Mouse (Mus musculus) right cerebral cortex, postnatal 14 days (tissue): Measurements from ENCODE around the gene Cacfd1.
A peak's percentile ranks its signal among the peaks of the same experiment; 100 is the strongest.

Experiments
- DNase-seq: peaks from one replicate; pipeline ENCODE4 v3.0.0; 2022

Cacfd1 gene

DNA sequence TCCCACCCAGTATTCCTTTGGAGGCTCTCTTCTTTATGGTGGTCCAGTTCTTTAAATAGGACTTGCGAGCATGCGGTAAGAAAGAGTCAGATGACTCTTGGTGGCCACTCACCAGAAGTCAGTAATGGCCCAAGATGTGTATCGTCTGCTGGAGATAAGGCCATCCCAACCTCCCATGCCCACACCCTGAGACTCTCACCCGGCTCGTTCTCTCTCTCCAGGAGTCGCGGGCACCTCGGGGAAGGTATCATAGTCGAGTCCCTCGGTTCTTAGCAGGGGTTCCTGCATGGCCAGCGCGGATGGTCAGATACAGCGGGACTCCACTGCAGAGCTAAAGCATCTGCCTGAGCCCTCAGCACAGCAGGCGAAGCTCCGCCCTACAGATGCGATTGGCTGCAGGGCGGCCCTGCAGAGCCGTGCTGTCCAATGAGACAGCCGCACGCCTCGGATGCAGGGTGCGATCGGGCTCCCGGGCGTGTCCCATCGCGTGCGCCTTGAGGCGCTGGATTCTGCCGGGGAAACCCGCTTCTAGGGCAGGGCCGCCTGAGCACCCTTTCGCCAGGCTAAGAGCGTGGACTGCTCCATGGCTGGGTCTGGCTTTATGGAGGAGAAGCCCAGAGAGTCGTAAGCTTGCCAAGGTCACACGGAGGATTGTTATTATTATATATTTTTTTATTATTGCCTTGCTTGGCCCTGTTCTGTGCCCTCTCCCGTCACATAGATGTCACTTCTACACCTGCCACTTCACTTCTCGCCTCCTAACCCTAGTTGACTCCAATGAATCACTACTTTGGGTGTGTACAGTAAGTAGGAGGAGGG, 18.1 kb downstream of the Cacfd1 start, which contains the start of gene Slc2a6:
Slc2a6 (minus strand) TSS at position 381 of the 819 bp plus-strand sequence.
- peak; percentile 91 for DNase-seq

DNA sequence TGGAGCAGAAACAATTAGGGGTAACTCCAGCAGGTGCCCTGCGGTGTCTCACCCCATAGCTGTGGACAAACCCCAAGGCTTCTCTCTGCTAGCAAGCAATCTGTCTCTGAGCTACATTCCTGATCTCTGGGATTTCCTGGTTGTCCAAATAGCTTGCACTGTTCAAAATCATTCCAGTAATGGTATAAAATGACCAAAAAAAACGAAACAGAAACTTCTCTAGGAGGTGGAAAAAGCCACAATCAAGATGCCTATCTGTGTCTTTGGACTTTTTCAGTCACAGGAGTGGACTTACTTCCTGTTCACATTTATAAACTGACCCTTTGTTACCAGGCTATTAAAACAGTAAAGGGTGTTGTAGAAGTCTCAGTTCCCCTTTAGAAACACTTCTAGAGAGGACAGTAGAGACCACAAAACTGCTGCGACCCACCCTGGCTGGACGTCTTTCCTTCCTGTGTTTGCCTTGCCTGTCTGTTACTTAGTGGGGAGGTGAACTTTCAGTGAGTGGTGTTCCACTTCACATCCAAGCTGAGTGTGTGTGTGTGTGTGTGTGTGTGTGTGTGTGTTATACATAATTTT, 18.8 kb downstream of the Cacfd1 start:
- no peak for DNase-seq

DNA sequence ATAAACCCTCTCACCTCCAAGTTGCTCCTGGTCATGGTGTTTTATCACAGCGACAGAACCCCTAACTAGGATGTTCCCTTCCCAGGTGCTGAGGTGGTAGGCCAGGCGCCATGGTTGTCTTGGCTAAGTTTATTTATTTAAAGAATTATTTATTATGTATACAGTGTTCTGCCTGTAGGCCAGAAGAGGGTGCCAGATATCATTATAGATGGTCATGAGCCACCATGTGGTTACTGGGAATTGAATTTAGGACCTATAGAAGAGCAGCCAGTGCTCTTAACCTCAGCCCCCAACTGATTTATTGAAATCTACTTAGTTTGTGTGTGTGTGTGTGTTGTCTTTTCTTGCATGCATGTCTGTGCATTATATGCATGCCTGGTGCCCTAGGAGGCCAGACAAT, 22.6 kb downstream of the Cacfd1 start:
- no peak for DNase-seq

DNA sequence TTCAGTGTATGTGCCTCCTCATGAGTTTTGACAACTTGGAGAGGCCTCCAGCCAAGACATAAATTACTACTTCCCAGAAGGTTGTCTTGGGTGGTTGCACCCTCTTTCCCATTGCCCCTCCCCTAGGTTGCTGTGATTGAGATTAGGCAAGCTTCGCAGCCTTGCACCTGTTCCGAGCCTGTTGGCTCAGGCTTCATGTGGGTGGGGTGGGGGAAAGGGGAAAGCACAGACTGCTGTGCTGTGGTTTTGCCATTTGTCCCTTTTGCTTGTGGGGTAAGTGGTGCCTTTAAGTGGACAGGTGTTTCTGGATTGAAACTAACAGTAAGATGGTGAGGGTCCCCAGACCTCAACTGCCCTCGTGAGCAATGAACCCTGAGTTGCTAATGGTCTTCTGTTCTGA, 26.3 kb downstream of the Cacfd1 start:
- no peak for DNase-seq

DNA sequence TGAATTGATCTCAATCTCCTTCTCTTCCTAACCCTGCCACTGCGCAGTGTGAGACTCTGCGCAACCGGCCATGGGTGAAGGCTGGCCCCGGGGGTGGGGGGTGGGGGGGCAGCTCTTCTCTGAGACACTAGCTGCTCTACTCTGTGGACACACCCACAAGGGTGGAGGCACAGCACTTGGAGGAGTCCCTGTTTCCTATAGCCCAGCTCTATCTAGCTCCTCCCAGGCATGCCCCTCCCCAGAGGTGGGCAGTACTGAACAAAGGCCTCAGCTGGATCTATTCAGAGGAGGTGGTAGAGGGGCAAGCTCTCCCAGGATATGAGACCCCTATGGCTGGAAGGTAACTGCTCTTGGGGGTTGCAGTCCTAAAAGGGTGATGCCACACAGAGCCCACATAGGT, 27.3 kb downstream of the Cacfd1 start:
- DNase-seq: no peak

DNA sequence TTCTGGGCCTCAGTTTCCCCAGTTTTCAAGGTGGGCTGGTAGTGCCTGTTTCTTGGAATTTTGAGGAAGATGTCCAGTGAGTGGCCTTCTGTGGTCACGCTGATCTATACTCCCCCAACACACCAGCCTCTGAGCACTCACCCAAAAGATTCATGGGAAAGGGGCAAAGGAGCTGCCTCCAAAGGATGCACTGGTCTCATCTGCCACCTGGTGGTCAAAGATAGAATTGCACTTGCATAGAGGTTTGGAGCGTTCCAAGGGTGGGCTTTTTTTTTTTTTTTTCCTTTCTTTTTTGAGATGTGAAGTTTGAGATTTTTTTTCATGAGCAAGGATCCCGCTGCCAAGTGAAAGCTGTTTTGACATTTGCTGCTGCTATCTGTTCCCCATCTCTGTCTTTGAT, 28.9 kb downstream of the Cacfd1 start:
- peak; percentile 76 for DNase-seq

DNA sequence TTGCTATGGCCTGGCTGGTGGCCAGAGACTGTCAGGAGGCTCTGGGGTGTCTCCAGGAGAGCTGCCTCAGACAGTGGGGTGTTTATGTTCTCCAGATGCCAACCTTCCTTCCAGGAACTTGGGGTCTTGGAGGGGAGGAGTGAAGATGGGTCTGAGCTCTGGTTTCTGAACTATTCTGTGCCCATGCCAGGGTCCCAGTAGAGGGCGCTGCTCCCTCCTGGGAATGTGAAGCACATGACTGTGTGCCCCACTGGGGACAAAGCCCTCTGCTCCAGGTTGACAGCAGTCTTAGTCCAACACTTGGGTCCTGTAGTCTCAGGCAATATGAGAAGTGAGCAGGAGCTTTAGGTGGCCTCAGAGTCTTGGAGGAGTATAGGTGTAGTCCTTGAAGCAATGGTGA, 29.6 kb downstream of the Cacfd1 start:
- peak; percentile 48 for DNase-seq

DNA sequence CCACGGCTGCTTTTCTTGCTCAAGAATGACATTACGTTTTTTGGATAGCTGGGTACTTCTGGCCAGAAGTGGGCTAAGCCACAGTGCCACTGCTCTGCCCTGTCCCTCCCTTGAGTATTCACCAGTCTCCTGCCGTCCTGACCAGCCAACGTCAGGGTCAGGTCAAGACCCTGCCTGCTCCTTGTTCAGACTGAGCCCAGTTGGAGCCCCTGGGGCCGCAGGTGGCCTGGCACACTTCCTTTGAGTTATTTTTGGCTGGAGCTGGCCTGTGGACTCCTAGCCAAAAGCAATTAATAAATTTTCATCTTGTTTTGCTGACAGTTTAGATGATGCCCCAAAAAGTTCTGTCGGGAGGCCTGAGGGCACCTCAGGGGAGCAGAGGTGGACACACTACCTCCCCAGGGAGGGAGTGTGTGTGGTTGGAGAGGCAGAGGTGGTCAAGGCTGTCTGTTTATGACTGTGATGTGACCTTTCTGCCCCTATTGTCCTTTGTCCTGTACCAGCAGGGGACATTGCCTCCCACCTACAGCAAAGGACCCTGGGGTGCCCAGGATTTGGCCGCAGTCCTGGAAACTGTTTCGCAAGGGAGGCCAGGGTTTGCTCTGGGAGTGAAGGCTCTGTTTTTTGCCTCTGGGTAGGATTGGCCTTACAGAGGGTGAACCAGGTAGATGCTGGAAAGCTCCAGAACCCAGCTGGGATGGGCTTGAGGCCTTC, 32.6 kb downstream of the Cacfd1 start:
- DNase-seq: no peak

DNA sequence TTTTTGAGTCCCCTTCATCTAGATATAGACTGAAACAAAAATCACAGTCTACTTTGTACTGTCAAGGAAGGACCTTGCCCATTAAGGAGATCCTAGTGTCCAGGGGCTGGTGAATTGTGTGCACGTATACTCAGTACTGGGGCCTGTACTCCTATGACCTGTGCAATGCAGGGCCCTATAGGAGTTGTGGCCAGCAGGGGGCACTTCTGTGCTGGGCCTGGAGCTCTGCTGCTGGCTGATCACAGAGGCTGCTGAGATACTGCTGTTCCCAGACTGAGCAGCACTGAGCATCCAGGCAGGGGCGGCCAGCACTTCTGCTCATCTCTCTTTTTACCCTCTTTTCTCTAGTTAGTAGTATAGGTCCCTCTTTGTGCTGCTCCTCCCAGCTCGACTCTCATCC, 33.7 kb downstream of the Cacfd1 start:
- DNase-seq: peak; percentile 93

DNA sequence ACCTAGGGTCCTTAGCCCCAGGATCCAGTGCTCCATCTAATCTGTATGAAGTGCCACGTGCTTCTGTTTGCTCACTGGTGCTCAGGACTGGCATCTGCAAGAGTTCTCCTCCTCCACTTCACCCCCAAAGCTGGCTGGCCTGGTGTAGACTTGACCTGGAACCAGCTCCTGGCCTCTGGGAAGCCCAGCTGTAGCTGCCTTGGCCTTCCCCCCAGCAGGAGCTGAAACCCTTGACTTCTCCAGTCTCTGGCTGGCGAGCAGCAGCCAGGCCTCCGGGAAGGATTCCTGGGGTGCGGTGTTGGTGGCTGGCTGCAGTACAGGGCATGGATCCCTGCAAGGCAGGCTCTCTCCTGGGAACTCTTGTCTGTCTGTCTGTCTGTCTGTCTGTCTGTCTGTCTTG, 34.4 kb downstream of the Cacfd1 start:
- DNase-seq: no peak

DNA sequence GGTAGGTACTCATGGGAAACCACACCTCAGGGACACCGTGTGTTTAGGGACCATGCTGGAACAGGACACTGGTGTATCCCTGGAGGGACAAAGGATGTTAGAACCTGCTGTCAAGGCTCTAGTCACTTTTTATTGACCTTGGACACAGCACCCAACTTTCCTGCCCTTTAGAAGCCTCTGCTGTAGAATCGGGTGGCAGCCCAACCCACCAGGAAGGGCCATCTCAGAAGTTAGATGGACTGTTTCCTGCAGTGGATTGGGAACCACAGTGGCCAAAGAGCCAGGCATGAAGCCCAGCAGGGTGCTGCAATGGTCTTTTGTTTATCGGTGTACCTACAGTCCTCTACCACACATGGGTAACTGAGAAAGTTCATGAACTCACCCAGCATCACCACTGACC, 34.9 kb downstream of the Cacfd1 start:
- DNase-seq: no peak

DNA sequence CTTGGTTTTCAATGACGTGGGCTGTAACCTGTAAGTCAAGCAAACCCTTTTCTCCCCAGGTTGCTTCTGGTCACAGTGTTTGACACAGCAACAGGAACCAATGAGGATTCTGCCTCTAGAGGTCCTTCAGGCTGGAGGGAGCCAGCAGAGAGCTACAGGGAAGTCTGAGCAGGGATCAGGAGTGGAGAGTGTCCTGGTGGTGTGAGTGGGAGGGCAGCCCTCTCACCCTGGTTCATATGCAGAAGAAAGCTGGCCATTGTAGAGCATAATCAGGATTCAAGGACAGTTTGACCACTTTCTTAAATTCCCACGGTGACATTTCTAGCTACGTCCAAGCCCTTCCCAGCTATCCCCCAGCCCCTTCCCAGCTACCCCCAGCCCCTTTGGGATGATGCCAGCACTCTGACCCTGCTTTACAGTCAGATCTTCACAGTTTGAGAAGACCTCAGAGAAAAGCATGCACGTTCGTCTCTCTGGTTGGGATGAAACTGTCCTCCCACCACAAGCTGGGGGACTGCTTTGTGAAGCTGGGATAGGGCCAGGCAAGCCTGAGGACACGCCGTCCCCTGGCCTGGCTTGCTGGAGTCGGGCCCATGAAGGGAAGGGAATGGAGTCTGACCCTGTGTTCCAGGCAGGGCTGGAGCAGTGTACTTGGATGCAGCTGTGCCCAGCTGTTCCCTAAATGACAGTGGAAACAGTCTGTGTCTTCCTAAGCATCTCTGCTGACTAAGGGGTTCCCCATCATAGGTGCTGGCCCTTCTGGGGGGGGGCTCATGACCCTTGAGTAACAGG, 36.4 kb downstream of the Cacfd1 start:
- DNase-seq: no peak

DNA sequence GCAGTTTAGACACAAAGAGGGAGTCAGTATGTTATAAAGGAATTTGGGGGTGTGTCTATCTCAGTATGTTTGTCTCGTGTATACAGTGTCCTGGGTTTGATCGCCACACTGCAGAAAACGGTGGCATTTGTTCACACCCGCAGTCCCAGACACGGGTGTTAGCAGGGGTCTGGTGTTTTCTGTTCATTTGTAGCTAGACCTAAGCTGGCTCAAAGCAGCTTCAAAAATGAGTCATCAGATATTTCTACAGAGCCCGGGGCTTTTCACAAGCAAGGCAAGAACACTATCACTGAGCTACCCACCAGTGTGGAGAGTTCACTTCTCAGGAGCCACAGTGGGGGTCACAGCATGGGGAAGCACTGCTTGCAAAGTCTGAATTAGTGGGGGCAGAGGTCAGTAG, 39.7 kb downstream of the Cacfd1 start:
- no peak for DNase-seq

DNA sequence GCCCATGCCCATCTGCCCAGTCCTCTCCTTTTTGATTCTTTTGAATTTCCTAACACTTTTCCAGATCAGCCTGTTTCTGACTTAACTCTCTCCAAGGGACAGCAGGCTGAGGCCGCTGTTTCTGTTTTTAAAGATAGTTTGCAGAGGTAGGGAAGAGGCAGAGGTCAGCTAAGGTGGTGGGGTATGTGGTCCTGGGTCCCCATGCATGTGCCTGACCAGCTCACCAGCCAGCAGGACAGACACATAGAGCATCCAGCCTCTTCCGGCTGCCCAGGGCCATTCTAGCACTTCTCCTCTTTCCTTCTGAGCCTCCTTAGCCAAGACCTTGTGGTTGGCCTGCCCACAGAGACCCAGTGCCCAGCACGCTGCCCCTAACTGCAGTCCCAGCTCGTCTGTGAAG, 48.5 kb downstream of the Cacfd1 start:
- no peak for DNase-seq

DNA sequence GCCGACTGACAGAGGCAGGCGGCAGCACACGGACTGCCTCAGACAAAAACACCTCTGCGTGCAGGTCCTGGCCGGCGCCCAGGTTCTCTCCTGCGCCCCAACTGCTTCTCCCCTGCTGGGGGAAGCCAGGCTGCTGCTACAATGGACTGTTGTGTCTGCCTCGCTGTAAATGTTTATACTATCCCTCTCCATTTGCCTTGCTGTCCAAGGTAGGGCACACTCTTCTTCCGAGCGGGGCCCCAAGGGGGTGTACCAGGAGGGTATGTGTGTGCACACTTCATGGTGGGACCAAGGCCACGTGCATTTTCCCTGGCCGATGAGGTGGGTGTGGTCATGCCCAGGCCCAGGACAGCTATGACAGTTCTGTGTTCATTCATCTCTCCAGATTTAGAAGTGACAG, 49.0 kb downstream of the Cacfd1 start:
- no peak for DNase-seq

DNA sequence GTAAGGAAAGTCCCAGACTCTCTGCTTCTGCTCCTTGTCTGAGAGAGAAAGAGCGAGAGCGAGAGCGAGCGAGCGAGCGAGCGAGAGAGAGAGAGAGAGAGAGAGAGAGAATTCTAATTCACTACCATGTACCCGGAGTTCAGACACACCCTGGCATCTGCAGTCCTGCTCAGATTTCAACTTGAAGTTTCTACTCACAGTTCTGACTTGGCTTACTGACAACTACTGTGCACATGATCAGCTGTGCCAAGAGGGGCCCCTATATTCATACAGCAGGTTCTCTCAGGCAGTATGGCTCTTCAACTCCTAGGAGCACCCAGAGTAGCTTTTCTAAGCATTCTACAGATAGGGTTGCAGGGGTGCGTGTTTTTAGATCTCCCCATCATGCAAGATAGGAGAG, 49.5 kb downstream of the Cacfd1 start:
- DNase-seq: no peak

DNA sequence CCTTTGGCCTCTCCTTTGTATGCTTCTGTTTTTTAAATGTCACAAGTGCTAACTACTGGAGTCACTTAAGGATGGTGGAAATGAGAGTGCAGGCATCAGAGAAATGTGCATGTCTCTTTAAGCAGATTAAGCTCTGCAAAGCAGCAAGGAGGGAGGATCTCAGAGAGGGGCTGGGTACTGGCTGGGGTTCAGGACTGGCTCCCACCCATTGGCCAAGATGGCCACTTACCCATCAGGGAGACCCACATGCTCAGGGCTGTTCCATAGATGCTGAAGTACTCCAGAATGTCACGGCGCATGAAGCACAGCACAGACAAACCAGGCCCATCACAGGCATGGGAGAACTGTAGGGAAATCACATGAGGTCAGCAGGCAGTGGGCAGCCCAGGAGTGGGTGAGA, 57.4 kb downstream of the Cacfd1 start:
- DNase-seq: no peak

DNA sequence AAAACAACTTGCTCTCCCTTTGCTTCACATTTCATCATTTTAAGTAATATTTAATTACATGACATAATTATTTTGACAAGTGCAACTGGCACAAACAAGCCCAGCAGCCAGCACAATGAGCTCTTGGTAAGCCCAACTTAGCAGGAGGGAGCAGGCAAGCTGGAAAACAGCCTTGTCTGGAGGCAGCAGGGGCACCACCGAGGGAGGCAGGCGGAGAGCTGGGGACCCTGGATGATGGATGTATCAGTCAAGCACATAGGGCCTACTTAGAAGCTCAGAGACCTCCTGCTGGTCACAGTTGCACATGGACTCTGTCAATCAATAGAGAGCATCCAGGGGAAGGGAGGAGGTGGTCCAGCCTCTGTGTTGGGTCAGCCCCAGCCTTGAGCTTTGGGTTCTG, 58.3 kb downstream of the Cacfd1 start:
- DNase-seq: no peak

DNA sequence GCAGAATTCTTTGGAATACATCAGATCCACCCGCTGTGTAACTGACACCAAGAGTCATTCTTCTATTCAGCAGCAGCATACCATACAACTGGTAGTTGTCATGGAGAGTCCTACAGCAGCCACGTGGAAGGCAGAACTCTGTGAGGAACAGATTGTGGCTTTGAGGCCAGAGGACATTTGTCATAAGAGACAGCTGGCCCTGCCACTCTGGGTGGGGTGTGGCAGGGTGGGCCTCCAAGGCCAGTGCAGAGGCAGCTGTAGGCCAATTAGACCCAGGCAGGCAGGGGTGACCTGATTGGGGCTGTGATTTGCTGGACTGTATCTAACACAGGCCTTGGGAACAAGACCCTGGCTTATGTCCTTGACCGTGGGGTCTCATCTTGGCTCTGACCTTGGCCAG, 59.9 kb downstream of the Cacfd1 start:
- no peak for DNase-seq

DNA sequence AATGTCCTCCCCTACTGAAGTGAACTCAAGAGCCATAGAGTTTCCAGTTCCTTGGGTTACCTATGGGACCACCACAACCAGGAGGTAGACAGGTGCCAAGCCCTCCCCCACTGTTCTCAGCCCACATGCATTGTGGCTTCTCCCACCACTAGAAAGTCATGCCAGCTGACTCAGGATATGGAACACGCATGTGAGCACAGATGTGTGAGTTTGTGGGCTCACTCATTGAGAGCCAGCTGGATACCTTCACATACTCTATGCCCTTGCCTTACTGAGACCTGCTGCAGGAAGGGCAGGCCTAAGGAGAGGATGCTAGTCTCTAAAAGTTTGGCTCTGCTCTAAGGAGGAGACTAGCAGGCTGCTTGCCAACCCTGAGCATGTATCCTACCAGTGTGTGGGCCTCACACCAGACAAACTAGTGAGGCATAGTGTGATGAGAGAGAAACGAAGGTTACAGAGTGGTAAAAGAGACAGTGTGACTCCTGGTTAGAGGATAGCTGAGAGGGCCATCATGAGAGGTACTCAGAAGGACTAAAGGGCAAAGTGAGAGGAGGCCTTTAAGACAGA, 60.6 kb downstream of the Cacfd1 start:
- no peak for DNase-seq
